Mouse (Mus musculus) ES-E14 (cell line): ENCODE results near the gene Xrcc6. TPM values are rescaled to one million over a fixed set of nuclear protein-coding genes. Genes with fewer than 3 reads are reported as not detected.

ENCODE experiments used
- DNase-seq: peaks from one replicate; pipeline ENCODE4 v3.0.0-alpha.2; 2013; ENCODE audit warnings: low read depth, low spot score
- H3K27ac ChIP-seq: 2 replicates; pipeline ENCODE4 v1.5.1; 2012; ENCODE audit warnings: low read depth, mild to moderate bottlenecking, low read length, moderate library complexity, mixed read lengths; ENCODE audit not compliant: poor library complexity, insufficient read depth, severe bottlenecking
- H3K36me3 ChIP-seq: 2 replicates; pipeline ENCODE4 v1.6.1; 2012; ENCODE audit warnings: mild to moderate bottlenecking, low read length, moderate library complexity, mixed read lengths; ENCODE audit not compliant: control insufficient read depth, poor library complexity, insufficient read depth, severe bottlenecking
- H3K4me1 ChIP-seq, 2 experiments: fragments of 150-350 bp in 1 of 2; sonication (generic) in 1 of 2; 2 replicates each; pipeline ENCODE4 v1.6.1; 2012; ENCODE audit warnings: low read length in 2 of 2, mild to moderate bottlenecking in 1 of 2, mixed read lengths in 1 of 2; ENCODE audit not compliant: control insufficient read depth in 2 of 2, insufficient read depth in 2 of 2, poor library complexity in 1 of 2
- H3K4me3 ChIP-seq, 2 experiments: fragments of 150-350 bp in 1 of 2; sonication (generic) in 1 of 2; 2 replicates each; pipeline ENCODE4 v1.5.1; 2012; ENCODE audit warnings: low read length in 2 of 2, low read depth in 1 of 2, mild to moderate bottlenecking in 1 of 2, mixed read lengths in 1 of 2; ENCODE audit not compliant: insufficient read depth in 1 of 2, poor library complexity in 1 of 2, severe bottlenecking in 1 of 2
- H3K9ac ChIP-seq: 2 replicates; pipeline ENCODE4 v1.6.1; 2012; ENCODE audit warnings: low read depth, mild to moderate bottlenecking, low read length, mixed read lengths; ENCODE audit not compliant: poor library complexity, insufficient read depth, severe bottlenecking
- H3K9me3 ChIP-seq: fragments of 150-350 bp; sonication (generic); 2 replicates; pipeline ENCODE4 v1.6.1; 2012; ENCODE audit warnings: low read depth, mild to moderate bottlenecking, low read length; ENCODE audit not compliant: control insufficient read depth, insufficient read depth
- CHD2 ChIP-seq: IDR thresholded peaks from 2 replicates; pipeline ENCODE4 v1.6.1; 2014; ENCODE audit warnings: mild to moderate bottlenecking, low read depth, low read length, inconsistent platforms
- HCFC1 ChIP-seq: IDR thresholded peaks from 2 replicates; pipeline ENCODE4 v1.6.1; 2012; ENCODE audit warnings: low read length, inconsistent platforms, borderline replicate concordance; ENCODE audit not compliant: insufficient read depth
- MAFK ChIP-seq: IDR thresholded peaks from 2 replicates; pipeline ENCODE4 v1.6.1; 2014; ENCODE audit warnings: mild to moderate bottlenecking, low read depth, low read length, inconsistent platforms; ENCODE audit not compliant: insufficient read depth
- ZC3H11A ChIP-seq: IDR thresholded peaks from 2 replicates; pipeline ENCODE4 v1.6.1; 2012; ENCODE audit warnings: low read depth, mild to moderate bottlenecking, inconsistent platforms, low read length, borderline replicate concordance
- ZNF384 ChIP-seq: IDR thresholded peaks from 2 replicates; pipeline ENCODE4 v1.6.1; 2012; ENCODE audit warnings: low read depth, low read length, inconsistent platforms
- in situ Hi-C, 2 experiments: fragments of 600-800 bp; cut with MboI; formaldehyde crosslinking; loops; one replicate each; pipeline ENCODE4 v1.15.1; 2025; ENCODE audit warnings: low sequenced_read_pairs in 2 of 2, inconsistent platforms in 1 of 2; ENCODE audit not compliant: unreplicated experiment in 2 of 2
- total RNA-seq: library from RNA; depleted of rRNA; stranded (reverse); fragments of 300-350 nt; gene quantifications from 2 replicates; pipeline ENCODE4 v1.2.3, GENCODE M21; 2012; rRNA removed

Gene Xrcc6
- total RNA-seq, 1 experiment = 84.6 TPM

- Histone ChIP-seq H3K36me3 (no peaks in the 10 kb centered on the region), H3K4me3 (no peak overlapping the region), H3K4me1 (no peaks in the 10 kb centered on the region; a peak in 1 of 4 replicates), H3K9ac (no peak overlapping the region), H3K27ac (no peak overlapping the region), H3K9me3 (no peaks in the 10 kb centered on the region; the same call in 1 of the 2 replicates)
- DNase-seq = no peak
- in situ Hi-C loops = no loop called here
- no peak for TF ChIP-seq MAFK
- TF ChIP-seq ZNF384 = no peak
- TF ChIP-seq CHD2 = no peak
- TF ChIP-seq ZC3H11A = no peak
- no peak for TF ChIP-seq HCFC1
Measured at GRCm38 (mm10) chr15:82081161-82081560, 93.5 kb downstream of the Xrcc6 start.

GRCm38 (mm10) chr15:82085606-82086005 lies 98.0 kb downstream of the Xrcc6 start:
- in situ Hi-C loops = no loop called here
- H3K27ac ChIP-seq = no peak overlapping the region
- no peak for TF ChIP-seq HCFC1
- TF ChIP-seq ZNF384 = no peak
- TF ChIP-seq CHD2 = no peak
- TF ChIP-seq ZC3H11A = no peak
- no peak for TF ChIP-seq MAFK

GRCm38 (mm10) chr15:82086131-82086530 lies 98.5 kb downstream of the Xrcc6 start:
- Histone ChIP-seq H3K9ac (no peak overlapping the region), H3K9me3 (no peaks in the 10 kb centered on the region; the same call in 1 of the 2 replicates), H3K4me3 (no peak overlapping the region), H3K27ac (no peak overlapping the region), H3K36me3 (no peaks in the 10 kb centered on the region), H3K4me1 (no peaks in the 10 kb centered on the region; a peak in 1 of 4 replicates)
- in situ Hi-C loops = no loop called here
- TF ChIP-seq HCFC1 (no peak), ZC3H11A (no peak), MAFK (no peak), CHD2 (no peak), ZNF384 (no peak)
- DNase-seq = no peak

More at GRCm38 (mm10) chr15:82085606-82086005, 98.0 kb downstream of the Xrcc6 start:
- Histone ChIP-seq H3K4me1 (no peaks in the 10 kb centered on the region; a peak in 1 of 4 replicates), H3K9ac (no peak overlapping the region), H3K36me3 (no peaks in the 10 kb centered on the region), H3K9me3 (no peaks in the 10 kb centered on the region; the same call in 1 of the 2 replicates), H3K4me3 (no peak overlapping the region)
- no peak for DNase-seq

- Histone ChIP-seq H3K4me3 (no peak overlapping the region), H3K9me3 (no peaks in the 10 kb centered on the region), H3K9ac (no peak overlapping the region), H3K36me3 (no peaks in the 10 kb centered on the region), H3K27ac (no peak overlapping the region), H3K4me1 (no peaks in the 10 kb centered on the region; a peak in 1 of 4 replicates)
- in situ Hi-C loops = no loop called here
- DNase-seq = peak; percentile 27
- TF ChIP-seq HCFC1 (no peak), CHD2 (no peak), ZNF384 (no peak), MAFK (no peak), ZC3H11A (no peak)
Measured at GRCm38 (mm10) chr15:82087266-82087665, 99.6 kb downstream of the Xrcc6 start.

Other genes with a start within 250 kb of the Xrcc6 start
- gene Zc3h7b, start 242.8 kb upstream of the Xrcc6 start, total RNA-seq = 19.0 and 22.5 TPM in 2 replicates
- 148 and 178 TPM in 2 replicates for gene Rangap1, start 242.3 kb upstream of the Xrcc6 start, total RNA-seq
- 20.9 and 25.2 TPM in 2 replicates for gene Tef, start 185.4 kb upstream of the Xrcc6 start, total RNA-seq
- 16.7 and 20.9 TPM in 2 replicates for gene Tob2, start 129.0 kb upstream of the Xrcc6 start, total RNA-seq
- gene Phf5a, start 115.9 kb upstream of the Xrcc6 start, total RNA-seq = 112 and 157 TPM in 2 replicates
- gene Aco2, start 115.5 kb upstream of the Xrcc6 start, total RNA-seq = 444 and 478 TPM in 2 replicates
- 72.4 and 83.7 TPM in 2 replicates for gene Polr3h, start 61.6 kb upstream of the Xrcc6 start, total RNA-seq
- gene Csdc2, start 51.1 kb upstream of the Xrcc6 start, total RNA-seq = 1.2 TPM in 2 replicates
- gene Pmm1, start 26.9 kb upstream of the Xrcc6 start, total RNA-seq = 299 and 342 TPM in 2 replicates
- gene 1700029P11Rik, start 7.3 kb upstream of the Xrcc6 start, total RNA-seq = 29.9 and 41.1 TPM in 2 replicates
- gene Desi1, start 46.0 kb downstream of the Xrcc6 start, total RNA-seq = 8.8 and 15.9 TPM in 2 replicates
- 212 and 293 TPM in 2 replicates for gene Snu13, start 59.8 kb downstream of the Xrcc6 start, total RNA-seq
- not detected in 2 replicates for gene 4930407I10Rik, start 71.3 kb downstream of the Xrcc6 start, total RNA-seq
- 0.40 and 0.42 TPM in 2 replicates for gene Mei1, start 82.2 kb downstream of the Xrcc6 start, total RNA-seq
- gene Ccdc134, start 140.1 kb downstream of the Xrcc6 start, total RNA-seq = 28.8 and 31.7 TPM in 2 replicates
- gene Srebf2, start 159.3 kb downstream of the Xrcc6 start, total RNA-seq = 173 and 211 TPM in 2 replicates
- gene Shisa8, start 225.0 kb downstream of the Xrcc6 start, total RNA-seq = 4.1 and 4.3 TPM in 2 replicates
- 1.7 and 2.3 TPM in 2 replicates for gene Tnfrsf13c, start 236.5 kb downstream of the Xrcc6 start, total RNA-seq